Mouse (Mus musculus): ENCODE measurements around the gene Gm49394. TPM values are rescaled to one million over a fixed set of nuclear protein-coding genes. Genes with fewer than 3 reads are reported as not detected.

The Gm49394 gene
- polyA plus RNA-seq, 1 experiment from 2014 or later: not detected

DNA sequence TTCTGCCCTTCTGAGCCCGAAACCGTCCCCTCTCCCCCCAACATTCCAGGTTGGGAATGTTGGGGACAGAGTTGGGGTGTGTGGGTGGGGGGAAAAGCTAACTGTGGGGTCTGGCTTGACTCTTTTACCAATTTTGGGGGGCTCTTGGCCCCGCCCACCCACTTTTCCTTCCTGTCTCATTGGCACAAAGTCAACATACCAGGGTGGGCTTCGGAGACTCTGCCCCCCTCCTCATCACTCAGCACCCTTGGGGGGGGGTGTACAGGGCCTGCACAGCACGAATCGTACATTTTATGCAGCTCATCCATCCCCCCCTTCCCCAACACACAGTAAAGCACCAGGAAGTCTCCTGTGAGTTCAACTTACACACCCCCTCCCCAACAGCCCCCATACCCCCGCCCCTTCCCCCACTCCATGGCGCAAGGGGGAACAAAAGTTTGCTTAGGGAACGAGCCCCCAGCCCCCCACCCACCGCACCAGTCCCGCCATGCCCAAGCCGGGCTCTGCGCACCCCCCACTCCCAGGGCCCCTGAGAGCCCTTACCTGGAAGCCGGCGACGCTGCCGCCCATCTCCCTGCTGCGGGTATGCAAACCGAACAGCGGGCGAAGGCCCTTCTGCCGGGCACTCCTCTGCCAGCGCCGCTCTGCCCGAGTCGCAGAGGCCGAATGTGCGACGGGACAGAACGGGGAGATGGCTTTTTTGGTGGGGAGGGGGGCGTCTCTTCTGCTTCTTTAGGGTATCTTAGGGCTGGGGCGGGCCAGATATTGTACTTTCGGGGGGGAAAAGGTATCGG is 11.7 kb downstream of the Gm49394 start:
- WGBS: 1% methylated on average over 34 of the region's 34 CpGs
- Histone ChIP-seq H3K4me3 (peak overlapping the region; percentile 36), H3K9me3 (no peaks in the 10 kb centered on the region), H3K4me1 (replicated peaks) (peaks cover 25% of the 10 kb centered on the region), H3K27ac (replicated peaks) (peak overlapping the region; percentile 52; the same call in 1 of the 2 replicates), H3K4me2 (peak overlapping the region; percentile 52), H3K36me3 (no peaks in the 10 kb centered on the region), H3K27me3 (peaks cover 98% of the 10 kb centered on the region), H3K9ac (peak overlapping the region; percentile 64)
- ATAC-seq (ENCODE audit: low read depth): no peak

DNA sequence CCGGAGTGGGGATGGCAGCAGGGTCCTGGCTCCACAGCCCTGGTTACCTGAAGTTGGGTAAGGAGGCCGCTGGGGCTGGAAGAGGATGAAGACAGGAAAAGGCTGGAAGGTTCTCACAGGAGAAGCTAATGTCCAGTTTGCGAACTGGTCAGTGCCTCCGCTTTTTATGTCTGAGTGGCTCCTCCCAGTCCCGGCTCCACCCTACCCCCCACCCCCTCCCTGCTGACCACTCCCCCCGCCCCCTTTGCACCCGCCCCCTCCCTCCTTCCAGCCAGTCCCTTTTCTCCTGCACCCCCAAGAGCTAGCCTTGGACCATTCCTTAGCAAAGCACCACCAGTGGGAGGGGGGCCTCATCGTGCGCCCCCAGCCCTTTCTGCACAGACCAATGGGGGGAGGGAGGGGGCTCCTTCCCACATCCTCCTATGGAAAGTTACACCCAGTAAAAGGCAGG is 12.4 kb downstream of the Gm49394 start:
- H3K9ac ChIP-seq: peak overlapping the region; percentile 64
- peaks cover 98% of the 10 kb centered on the region for H3K27me3 ChIP-seq
- peaks cover 25% of the 10 kb centered on the region for H3K4me1 ChIP-seq (replicated peaks)
- no peaks in the 10 kb centered on the region for H3K9me3 ChIP-seq
- no peak for ATAC-seq (ENCODE audit: low read depth)
- no peak overlapping the region for H3K27ac ChIP-seq (replicated peaks)
- H3K4me3 ChIP-seq: peak overlapping the region; percentile 36
- H3K4me2 ChIP-seq: peak overlapping the region; percentile 52
- no peaks in the 10 kb centered on the region for H3K36me3 ChIP-seq
- WGBS: 3% methylated on average over 7 of the region's 9 CpGs

DNA sequence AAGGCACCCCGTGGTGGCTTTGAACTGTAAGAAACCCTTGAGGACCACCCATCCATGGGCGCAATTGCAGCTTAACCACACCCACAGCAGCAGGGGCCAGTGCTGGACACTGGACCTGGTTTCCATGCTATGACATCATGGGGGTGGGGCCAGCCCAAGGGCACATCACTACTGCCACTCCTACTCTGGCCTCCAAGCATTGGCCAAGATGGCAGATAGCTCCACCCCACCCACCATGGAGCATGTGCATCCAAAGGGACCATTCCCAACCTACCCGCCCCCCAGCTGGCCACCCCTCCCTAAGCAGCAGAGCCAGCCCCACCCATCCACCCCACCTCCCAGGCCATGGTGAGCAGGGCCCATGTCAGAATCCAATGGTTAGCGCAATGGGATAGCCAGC is 13.7 kb downstream of the Gm49394 start:
- 25% methylated on average over 4 of the region's 4 CpGs for WGBS
- H3K4me1 ChIP-seq (replicated peaks): peaks cover 25% of the 10 kb centered on the region
- peaks cover 96% of the 10 kb centered on the region for H3K27me3 ChIP-seq
- H3K4me2 ChIP-seq: peak overlapping the region; percentile 39
- no peaks in the 10 kb centered on the region for H3K36me3 ChIP-seq
- no peak overlapping the region for H3K9ac ChIP-seq
- H3K27ac ChIP-seq (replicated peaks): no peak overlapping the region
- peak overlapping the region; percentile 29 for H3K4me3 ChIP-seq
- no peaks in the 10 kb centered on the region for H3K9me3 ChIP-seq
- ATAC-seq (ENCODE audit: low read depth): no peak

DNA sequence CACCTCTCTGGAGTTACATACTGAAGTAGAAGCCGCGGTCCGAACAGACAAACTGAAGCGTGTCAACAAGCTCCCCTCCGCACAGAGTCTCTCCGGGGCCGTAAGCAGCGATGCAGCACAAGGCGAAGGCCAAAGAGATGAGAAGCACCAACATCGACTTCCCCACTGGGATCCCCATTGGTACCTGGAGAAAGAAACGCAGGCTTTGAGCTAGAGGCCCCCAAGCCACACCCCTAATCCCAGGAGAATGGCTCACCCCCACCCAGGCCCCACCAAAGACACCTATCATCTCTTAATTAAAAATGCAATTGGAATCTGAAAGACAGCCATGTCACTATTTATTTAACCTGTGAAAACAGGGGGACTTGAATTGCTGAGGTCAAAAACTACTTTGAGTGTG is 14.1 kb downstream of the Gm49394 start:
- peaks cover 22% of the 10 kb centered on the region for H3K4me1 ChIP-seq (replicated peaks)
- peak overlapping the region; percentile 39 for H3K4me2 ChIP-seq
- no peak for ATAC-seq (ENCODE audit: low read depth)
- no peak overlapping the region for H3K27ac ChIP-seq (replicated peaks)
- H3K4me3 ChIP-seq: peak overlapping the region; percentile 17; the same call in 1 of the 2 replicates
- 17% methylated on average over 11 of the region's 11 CpGs for WGBS
- peaks cover 95% of the 10 kb centered on the region for H3K27me3 ChIP-seq
- no peaks in the 10 kb centered on the region for H3K36me3 ChIP-seq
- H3K9ac ChIP-seq: no peak overlapping the region
- H3K9me3 ChIP-seq: no peaks in the 10 kb centered on the region

DNA sequence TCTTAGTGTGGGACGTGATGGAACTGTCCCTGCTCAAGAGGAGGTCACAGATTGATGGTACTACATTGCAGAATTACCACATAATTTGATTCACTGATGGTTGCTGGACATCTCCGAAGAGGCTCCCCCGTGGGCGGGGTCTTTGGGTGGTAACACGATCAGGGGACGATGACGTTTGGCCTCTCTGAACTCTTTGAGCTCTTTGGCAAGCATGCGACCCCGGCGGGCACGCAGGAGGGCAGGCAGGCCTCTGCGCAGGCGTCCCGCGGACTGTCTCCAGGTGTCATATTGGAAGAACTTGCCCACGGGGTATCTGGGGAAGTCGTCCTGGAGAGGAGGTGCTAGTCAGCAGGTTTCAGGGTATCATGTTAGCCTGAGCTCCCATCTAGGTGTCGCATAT is 16.0 kb downstream of the Gm49394 start:
- Histone ChIP-seq H3K9me3 (no peaks in the 10 kb centered on the region), H3K4me3 (no peak overlapping the region), H3K4me1 (replicated peaks) (peaks cover 9% of the 10 kb centered on the region), H3K27me3 (peaks cover 76% of the 10 kb centered on the region), H3K9ac (no peak overlapping the region), H3K4me2 (no peak overlapping the region), H3K36me3 (no peaks in the 10 kb centered on the region), H3K27ac (replicated peaks) (no peak overlapping the region)
- WGBS: 14% methylated on average over 18 of the region's 18 CpGs
- no peak for ATAC-seq (ENCODE audit: low read depth)

DNA sequence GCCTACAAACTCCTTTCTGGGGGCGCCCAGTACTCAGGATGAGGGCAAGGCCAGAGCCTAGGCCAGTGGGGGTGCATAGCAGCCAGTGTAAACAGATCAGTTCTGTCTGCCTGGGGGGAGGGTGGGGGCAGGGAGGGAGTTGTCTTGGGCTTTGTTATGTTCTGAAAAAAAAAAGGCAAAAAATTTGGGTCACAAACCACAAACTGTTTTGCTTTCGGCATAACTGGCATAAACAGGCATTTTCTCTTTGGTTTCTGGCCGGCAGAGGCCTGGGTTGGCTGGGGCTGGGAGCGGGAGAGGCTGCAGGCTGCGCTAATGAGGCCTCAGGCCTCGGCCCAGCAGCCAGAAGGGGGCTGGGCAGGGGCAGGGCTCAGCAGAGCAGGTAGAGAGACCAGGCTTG is 23.1 kb downstream of the Gm49394 start:
- no peaks in the 10 kb centered on the region for H3K36me3 ChIP-seq
- H3K4me2 ChIP-seq: no peak overlapping the region
- no peaks in the 10 kb centered on the region for H3K9me3 ChIP-seq
- no peaks in the 10 kb centered on the region for H3K4me1 ChIP-seq (replicated peaks)
- no peak for ATAC-seq (ENCODE audit: low read depth)
- H3K9ac ChIP-seq: no peak overlapping the region
- 26% methylated on average over 6 of the region's 6 CpGs for WGBS
- H3K27ac ChIP-seq (replicated peaks): no peak overlapping the region
- H3K27me3 ChIP-seq: peaks cover 11% of the 10 kb centered on the region
- no peak overlapping the region for H3K4me3 ChIP-seq

DNA sequence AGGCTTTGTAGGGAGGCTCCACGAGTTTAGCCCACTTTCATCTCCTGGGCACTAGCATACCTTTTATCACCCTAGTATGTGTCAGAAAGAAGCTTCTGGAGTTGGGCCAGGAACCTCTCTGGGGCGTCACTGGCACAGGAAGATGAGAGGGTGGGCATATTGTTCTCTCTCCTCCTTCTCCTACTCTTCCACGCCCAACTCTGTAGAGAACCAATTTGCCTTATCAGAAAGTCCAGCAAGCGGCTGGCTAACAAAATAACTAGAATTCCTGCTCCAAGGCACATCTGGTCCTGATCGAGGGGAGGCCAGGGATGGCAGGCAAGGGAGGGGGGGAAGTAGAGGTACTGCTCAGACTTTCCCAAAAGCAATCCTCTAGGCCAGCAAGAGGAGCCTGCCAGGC is 24.7 kb downstream of the Gm49394 start:
- Histone ChIP-seq H3K27me3 (peaks cover 4% of the 10 kb centered on the region; the same call in 1 of the 2 replicates), H3K9me3 (no peaks in the 10 kb centered on the region), H3K27ac (replicated peaks) (no peak overlapping the region), H3K9ac (no peak overlapping the region), H3K4me2 (no peak overlapping the region), H3K4me3 (no peak overlapping the region), H3K4me1 (replicated peaks) (no peaks in the 10 kb centered on the region), H3K36me3 (no peaks in the 10 kb centered on the region)
- 59% methylated on average over 5 of the region's 5 CpGs for WGBS
- no peak for ATAC-seq (ENCODE audit: low read depth)

DNA sequence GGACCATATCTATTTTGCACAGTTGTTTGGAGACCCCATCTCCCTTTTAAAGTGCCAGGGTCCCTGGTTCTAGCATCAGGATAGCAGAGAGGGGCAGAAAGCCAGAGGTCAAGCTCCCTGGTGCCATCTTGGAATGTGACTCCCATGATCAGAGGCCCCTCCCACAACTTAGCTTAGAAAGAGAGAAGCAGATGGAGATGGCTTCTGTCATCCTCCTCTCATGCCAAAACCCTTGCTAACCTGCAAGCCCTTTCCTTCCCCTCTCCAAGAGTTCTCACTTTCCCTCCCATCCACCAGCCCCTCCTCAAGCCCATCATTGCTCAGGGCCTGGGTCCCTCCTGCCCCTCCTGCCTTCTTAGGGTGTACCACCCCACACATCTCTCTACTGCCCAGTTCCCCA is 33.6 kb downstream of the Gm49394 start:
- ATAC-seq (ENCODE audit: low read depth): no peak
- Histone ChIP-seq H3K27ac (replicated peaks) (no peak overlapping the region), H3K9ac (no peak overlapping the region), H3K27me3 (no peaks in the 10 kb centered on the region), H3K4me2 (no peak overlapping the region), H3K36me3 (no peaks in the 10 kb centered on the region), H3K4me3 (no peak overlapping the region), H3K9me3 (no peaks in the 10 kb centered on the region), H3K4me1 (replicated peaks) (peaks cover 8% of the 10 kb centered on the region)

DNA sequence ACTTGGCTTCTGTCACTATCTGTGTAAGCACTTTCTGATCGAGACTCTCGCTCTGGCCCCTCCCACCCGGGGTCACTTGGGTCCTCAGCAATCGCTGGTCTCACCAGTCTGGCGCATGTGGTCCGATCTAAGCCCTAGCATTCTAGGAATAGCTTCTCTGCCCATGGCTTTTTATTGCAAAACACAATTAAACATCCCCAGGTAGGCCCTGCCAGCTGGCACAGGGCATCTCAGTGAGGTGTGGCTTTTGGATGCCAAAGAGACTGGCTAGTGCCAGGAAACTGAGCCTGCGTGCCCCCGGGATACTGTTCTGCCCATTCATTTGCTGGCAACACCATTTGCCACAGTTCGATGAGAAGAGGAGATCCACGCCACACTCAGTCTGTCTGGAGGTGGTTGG is 39.1 kb downstream of the Gm49394 start:
- Histone ChIP-seq H3K9ac (no peak overlapping the region), H3K4me1 (replicated peaks) (no peaks in the 10 kb centered on the region), H3K27ac (replicated peaks) (no peak overlapping the region), H3K4me3 (no peak overlapping the region), H3K4me2 (no peak overlapping the region), H3K9me3 (no peaks in the 10 kb centered on the region), H3K27me3 (no peaks in the 10 kb centered on the region), H3K36me3 (no peaks in the 10 kb centered on the region)
- 79% methylated on average over 10 of the region's 10 CpGs for WGBS
- no peak for ATAC-seq (ENCODE audit: low read depth)

DNA sequence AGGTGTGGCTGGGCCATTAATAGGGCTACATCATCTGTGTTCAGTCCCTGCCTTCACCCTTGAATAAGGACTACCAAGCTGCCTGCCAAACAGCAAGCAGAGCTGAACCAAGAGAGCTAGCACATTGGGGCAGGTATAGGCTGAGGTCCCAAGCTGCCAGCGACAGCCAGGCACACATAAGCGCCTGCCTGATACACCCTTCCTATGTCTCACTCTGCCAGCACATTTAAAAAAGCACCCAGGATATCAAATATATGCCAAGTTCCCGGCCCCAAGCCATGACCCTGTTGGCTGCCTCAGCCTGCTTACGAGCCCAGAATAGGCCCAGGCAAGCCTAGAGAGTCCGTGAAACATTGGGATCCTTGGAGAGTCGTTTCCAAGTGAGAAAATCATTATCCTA is 39.9 kb downstream of the Gm49394 start:
- H3K27me3 ChIP-seq: no peaks in the 10 kb centered on the region
- no peaks in the 10 kb centered on the region for H3K4me1 ChIP-seq (replicated peaks)
- H3K9ac ChIP-seq: no peak overlapping the region
- 85% methylated on average over 6 of the region's 6 CpGs for WGBS
- H3K9me3 ChIP-seq: no peaks in the 10 kb centered on the region
- ATAC-seq (ENCODE audit: low read depth): no peak
- no peak overlapping the region for H3K27ac ChIP-seq (replicated peaks)
- H3K36me3 ChIP-seq: no peaks in the 10 kb centered on the region
- H3K4me3 ChIP-seq: no peak overlapping the region
- H3K4me2 ChIP-seq: no peak overlapping the region

DNA sequence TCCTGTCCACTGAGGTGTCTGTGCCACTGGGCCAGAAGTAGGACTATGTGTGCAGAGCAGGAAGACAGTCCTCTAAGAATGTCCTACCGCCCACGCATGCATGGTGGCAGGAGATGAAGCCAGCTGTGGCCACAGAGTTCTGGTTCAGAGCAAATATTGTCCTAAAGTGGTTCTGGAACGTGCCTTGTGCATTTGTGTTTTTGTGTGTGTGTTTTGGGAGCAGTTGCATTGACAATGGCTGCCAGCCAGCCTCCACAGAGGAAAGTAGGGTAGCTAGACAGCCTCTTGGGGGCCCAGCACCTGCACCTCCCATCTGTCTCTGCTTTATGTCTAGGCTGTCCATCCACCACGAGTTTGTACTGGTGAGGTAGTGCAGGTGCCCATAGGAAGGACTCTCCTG is 47.6 kb downstream of the Gm49394 start:
- no peak overlapping the region for H3K27ac ChIP-seq (replicated peaks)
- no peak overlapping the region for H3K4me3 ChIP-seq
- H3K36me3 ChIP-seq: peaks cover 2% of the 10 kb centered on the region; the same call in 1 of the 2 replicates
- H3K9me3 ChIP-seq: no peaks in the 10 kb centered on the region
- H3K9ac ChIP-seq: no peak overlapping the region
- ATAC-seq (ENCODE audit: low read depth): no peak
- no peak overlapping the region for H3K4me2 ChIP-seq
- no peaks in the 10 kb centered on the region for H3K4me1 ChIP-seq (replicated peaks)
- no peaks in the 10 kb centered on the region for H3K27me3 ChIP-seq
- WGBS: 76% methylated on average over 4 of the region's 4 CpGs

DNA sequence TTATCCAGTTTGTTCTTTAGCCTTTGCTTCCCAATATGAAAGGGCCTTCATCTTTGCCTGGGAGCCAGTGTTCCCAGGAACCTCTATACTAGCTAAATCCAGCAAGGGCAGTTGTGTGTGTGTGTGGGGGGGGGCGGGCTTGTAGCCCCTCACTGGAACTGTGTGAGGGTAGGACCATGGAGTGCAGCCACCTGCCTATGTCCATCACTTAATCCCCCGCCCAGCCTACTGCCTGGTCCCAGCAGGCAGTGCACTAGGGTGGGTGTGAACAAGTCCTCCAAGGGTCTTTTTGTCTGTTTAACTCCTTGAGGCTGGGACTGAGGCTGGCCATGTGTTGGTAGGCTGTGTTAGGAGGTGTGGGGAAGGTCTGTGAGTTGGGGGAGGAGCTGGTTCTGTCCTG is 56.7 kb downstream of the Gm49394 start:
- WGBS: 63% methylated on average over 2 of the region's 2 CpGs
- Histone ChIP-seq H3K9ac (no peak overlapping the region), H3K4me3 (no peak overlapping the region), H3K27me3 (no peaks in the 10 kb centered on the region), H3K4me1 (replicated peaks) (peaks cover 27% of the 10 kb centered on the region), H3K36me3 (no peaks in the 10 kb centered on the region), H3K4me2 (no peak overlapping the region), H3K27ac (replicated peaks) (no peak overlapping the region), H3K9me3 (no peaks in the 10 kb centered on the region)
- no peak for ATAC-seq (ENCODE audit: low read depth)
